Comparison of ENCODE assay signal across 20 mouse cellular contexts in genomic region chr16:87717046-87717660, GRCm38 (mm10). TPM values are rescaled to one million over a fixed set of nuclear protein-coding genes. Genes with fewer than 3 reads are reported as not detected.
DNase-seq lines count a peak whose midpoint lies in the region; ATAC-seq and TF ChIP-seq lines count a peak whose summit lies in the region.
"Had no signal": no experiment of that assay in that cellular context is flagged by ENCODE, and none has a peak within 500 bp of the region (broad histone marks: within the 10 kb centered on the region; RNA-seq: fewer than 3 reads in every experiment).

No protein-coding gene starts in this region.

- no peak for TF ChIP-seq POLR2A in MEL (IDR thresholded peaks at IDR 0.05; ENCODE audit: control insufficient read depth in 1 of 2, insufficient read depth in 1 of 2, low read depth in 1 of 2, low read length in 2 of 2, poor library complexity in 1 of 2)

- WGBS in heart, embryonic 12.5 days = 21% methylated on average over 5 of the region's 5 CpGs
- WGBS in heart, embryonic 11.5 days (ENCODE audit: insufficient replicate concordance) = 22% methylated on average over 5 of the region's 5 CpGs
- WGBS in heart, postnatal 0 days = 19% methylated on average over 5 of the region's 5 CpGs

- H3K4me1 ChIP-seq in heart, embryonic 12.5 days (replicated peaks) = peaks cover 58% of the 10 kb centered on the region
- H3K4me1 ChIP-seq in heart, embryonic 11.5 days (ENCODE audit: control insufficient read depth, insufficient read depth, low read length) = peaks cover 47% of the 10 kb centered on the region
- H3K4me1 ChIP-seq in heart, postnatal 0 days (ENCODE audit: control insufficient read depth, insufficient read depth) = peaks cover 38% of the 10 kb centered on the region
- peaks cover 28 to 37% of the 10 kb centered on the region in 2 experiments for H3K4me1 ChIP-seq in MEL (ENCODE audit: control insufficient read depth in 1 of 2, insufficient read depth in 2 of 2, low read length in 2 of 2)

- no peaks in the 10 kb centered on the region for H3K27me3 ChIP-seq in heart, embryonic 12.5 days (replicated peaks)
- no peaks in the 10 kb centered on the region for H3K27me3 ChIP-seq in heart, embryonic 11.5 days (ENCODE audit: control insufficient read depth, insufficient read depth, low read length)
- no peaks in the 10 kb centered on the region for H3K27me3 ChIP-seq in heart, postnatal 0 days (ENCODE audit: control insufficient read depth, insufficient read depth, low read length)
- no peaks in the 10 kb centered on the region for H3K27me3 ChIP-seq in MEL (ENCODE audit: control insufficient read depth in 1 of 2, insufficient read depth in 2 of 2, low read length in 2 of 2)
- H3K27me3 ChIP-seq: CH12.LX; embryonic facial prominence, embryonic 13.5 days; forebrain, embryonic 13.5 days; hindbrain, embryonic 12.5 days had no signal

- no peak for ATAC-seq in heart, embryonic 12.5 days (ENCODE audit: insufficient number of reproducible peaks, low FRiP score)
- ATAC-seq in heart, embryonic 11.5 days (replicated peaks; ENCODE audit: insufficient number of reproducible peaks, low FRiP score, low TSS enrichment) = no peak
- ATAC-seq in heart, postnatal 0 days (ENCODE audit: insufficient read depth, low read depth) = peak; percentile 25; the same call in 1 of the 2 replicates
- ATAC-seq in granulocyte monocyte progenitor cell, adult 5-6 weeks (replicated peaks; ENCODE audit: poor library complexity, severe bottlenecking) = peak; percentile 17; the same call in 1 of the 2 replicates
- ATAC-seq: forebrain, embryonic 13.5 days; forebrain, postnatal 0 days; inflammation-experienced regulatory T-cells, adult 6 months; intestine, postnatal 0 days had no signal

- H3K36me3 ChIP-seq in heart, embryonic 12.5 days = peaks cover 25% of the 10 kb centered on the region
- no peaks in the 10 kb centered on the region for H3K36me3 ChIP-seq in heart, embryonic 11.5 days (ENCODE audit: control insufficient read depth, insufficient read depth, low read length)
- H3K36me3 ChIP-seq in heart, postnatal 0 days (replicated peaks; ENCODE audit: control insufficient read depth, insufficient read depth, low read length) = peaks cover 40% of the 10 kb centered on the region
- peaks cover 16 to 36% of the 10 kb centered on the region in 2 experiments for H3K36me3 ChIP-seq in MEL (ENCODE audit: control insufficient read depth in 1 of 2, insufficient read depth in 2 of 2, low read length in 2 of 2)

- H3K79me2 ChIP-seq in MEL (ENCODE audit: control insufficient read depth, insufficient read depth, low read length, poor library complexity) = peaks cover 53% of the 10 kb centered on the region

- no peak for TF ChIP-seq CTCF in heart, postnatal 0 days (IDR thresholded peaks at IDR 0.05; ENCODE audit: low read depth)
- TF ChIP-seq CTCF in MEL (IDR thresholded peaks at IDR 0.05 in 2 of 3, conservative IDR thresholded peaks at IDR 0.05 in 1 of 3; ENCODE audit: control insufficient read depth in 1 of 3, insufficient read depth in 1 of 3, low read depth in 2 of 3, low read length in 3 of 3, poor library complexity in 1 of 3, severe bottlenecking in 1 of 3) = no peak

- 0 out of 2 replicates have a peak overlapping the region, but pooled peaks have one; percentile 2 for H3K27ac ChIP-seq in heart, embryonic 12.5 days (ENCODE audit: poor library complexity, severe bottlenecking)
- no peak overlapping the region for H3K27ac ChIP-seq in heart, embryonic 11.5 days (ENCODE audit: low read depth, low read length)
- H3K27ac ChIP-seq in heart, postnatal 0 days (ENCODE audit: low read depth) = no peak overlapping the region
- peak overlapping the region; percentile 86 for H3K27ac ChIP-seq in MEL (ENCODE audit: control insufficient read depth, low read depth, low read length)
- H3K27ac ChIP-seq: embryonic facial prominence, embryonic 13.5 days; forebrain, embryonic 13.5 days; hindbrain, embryonic 12.5 days had no signal

- peak; percentile 19 for DNase-seq in heart, postnatal 0 days (ENCODE audit: low spot score)
- DNase-seq in heart, postnatal 36 days = no peak
- DNase-seq in MEL (ENCODE audit: low read depth, low spot score) = peak; percentile 60
- DNase-seq: adrenal gland, adult 2 months; adrenal gland, postnatal 25 days; cerebellum, adult 18-20 months; cerebellum, adult 9-11 months; cerebellum, postnatal 36 days; forebrain, postnatal 0 days; gastrocnemius, postnatal 14 days; heart, postnatal 4 days had no signal

- TF ChIP-seq EP300 in heart, postnatal 0 days (IDR thresholded peaks at IDR 0.05; ENCODE audit: low read depth) = no peak
- peak; percentile 51 to 82; a peak in 3 of 4 replicates for TF ChIP-seq EP300 in MEL (IDR thresholded peaks at IDR 0.05; ENCODE audit: low read depth in 1 of 2, low read length in 2 of 2)

- intact Hi-C loops in heart, postnatal 36 days (cut with DNase I) = no loop called here

- H3K4me2 ChIP-seq in heart, embryonic 12.5 days = no peak overlapping the region
- H3K4me2 ChIP-seq in heart, embryonic 11.5 days = no peak overlapping the region
- no peak overlapping the region for H3K4me2 ChIP-seq in heart, postnatal 0 days (ENCODE audit: low read depth, low read length)
- H3K4me2 ChIP-seq: embryonic facial prominence, embryonic 13.5 days; forebrain, embryonic 13.5 days; hindbrain, embryonic 12.5 days had no signal

- TF ChIP-seq RAD21 in MEL (IDR thresholded peaks at IDR 0.05; ENCODE audit: low read depth, low read length) = no peak

- no peaks in the 10 kb centered on the region for H3K9me3 ChIP-seq in heart, embryonic 12.5 days (replicated peaks)
- no peaks in the 10 kb centered on the region for H3K9me3 ChIP-seq in heart, embryonic 11.5 days (replicated peaks; ENCODE audit: control insufficient read depth, low read length)
- H3K9me3 ChIP-seq in heart, postnatal 0 days (replicated peaks; ENCODE audit: control insufficient read depth, low read length) = no peaks in the 10 kb centered on the region
- no peaks in the 10 kb centered on the region for H3K9me3 ChIP-seq in MEL (replicated peaks; ENCODE audit: insufficient read depth, low read length)
- H3K9me3 ChIP-seq: embryonic facial prominence, embryonic 13.5 days; forebrain, embryonic 13.5 days; hindbrain, embryonic 12.5 days had no signal

- H3K9ac ChIP-seq in heart, embryonic 12.5 days = no peak overlapping the region
- H3K9ac ChIP-seq in heart, embryonic 11.5 days (ENCODE audit: low read depth, low read length) = no peak overlapping the region
- no peak overlapping the region for H3K9ac ChIP-seq in heart, postnatal 0 days (replicated peaks; ENCODE audit: low read depth, low read length)
- 0 out of 2 replicates have a peak overlapping the region, but pooled peaks have one; percentile 34 for H3K9ac ChIP-seq in MEL (ENCODE audit: control insufficient read depth, low read depth, low read length, poor library complexity, severe bottlenecking)
- H3K9ac ChIP-seq: embryonic facial prominence, embryonic 13.5 days; forebrain, embryonic 13.5 days; forebrain, postnatal 0 days; hindbrain, embryonic 12.5 days had no signal

- H3K4me3 ChIP-seq in heart, embryonic 12.5 days = no peak overlapping the region
- no peak overlapping the region for H3K4me3 ChIP-seq in heart, embryonic 11.5 days (ENCODE audit: low read depth, low read length)
- no peak overlapping the region for H3K4me3 ChIP-seq in heart, postnatal 0 days (ENCODE audit: low read depth, low read length)
- peak overlapping the region; percentile 20 to 29; a peak in 3 of 4 replicates for H3K4me3 ChIP-seq in MEL (ENCODE audit: control insufficient read depth in 1 of 2, insufficient read depth in 1 of 2, low read depth in 2 of 2, low read length in 2 of 2)
- H3K4me3 ChIP-seq: embryonic facial prominence, embryonic 13.5 days; forebrain, embryonic 13.5 days; hindbrain, embryonic 12.5 days had no signal

TF ChIP-seq in MEL, 35 proteins besides CTCF, POLR2A, EP300 and RAD21 (continues in another document):
- peak; percentile 83 for TF ChIP-seq GATA1 (IDR thresholded peaks at IDR 0.05; ENCODE audit: low read depth, low read length)
- TF ChIP-seq CHD1 (IDR thresholded peaks at IDR 0.05; ENCODE audit: low read depth, low read length) = no peak
- TF ChIP-seq MXI1 (IDR thresholded peaks at IDR 0.05; ENCODE audit: low read depth, low read length) = peak; percentile 59; the same call in 1 of the 2 replicates
- TF ChIP-seq CHD2 (IDR thresholded peaks at IDR 0.05; ENCODE audit: low read length) = no peak
- TF ChIP-seq TAL1 (IDR thresholded peaks at IDR 0.05; ENCODE audit: low read length) = no peak
- TF ChIP-seq ETS1 (IDR thresholded peaks at IDR 0.05; ENCODE audit: low read depth, low read length) = peak; percentile 78
- no peak for TF ChIP-seq MAFK (IDR thresholded peaks at IDR 0.05; ENCODE audit: borderline replicate concordance, low read depth, low read length)
- TF ChIP-seq TCF12 (IDR thresholded peaks at IDR 0.05; ENCODE audit: low read depth, low read length) = peak; percentile 20; the same call in 1 of the 2 replicates
- no peak for TF ChIP-seq MEF2A (IDR thresholded peaks at IDR 0.05; ENCODE audit: extremely low read depth, insufficient replicate concordance, low read depth, low read length, poor library complexity, severe bottlenecking)
- TF ChIP-seq USF1 (IDR thresholded peaks at IDR 0.05; ENCODE audit: low read depth, low read length) = no peak
- peak; percentile 30; the same call in 1 of the 2 replicates for TF ChIP-seq HCFC1 (IDR thresholded peaks at IDR 0.05; ENCODE audit: low read depth, low read length)
- TF ChIP-seq ZNF384 (IDR thresholded peaks at IDR 0.05; ENCODE audit: low read depth, low read length) = peak; percentile 75
- no peak for TF ChIP-seq ZMIZ1 (IDR thresholded peaks at IDR 0.05; ENCODE audit: low read depth, low read length)
- TF ChIP-seq E2F4 (IDR thresholded peaks at IDR 0.05; ENCODE audit: borderline replicate concordance, low read depth, low read length) = no peak
- TF ChIP-seq ELF1 (IDR thresholded peaks at IDR 0.05; ENCODE audit: low read depth, low read length) = no peak
- no peak for TF ChIP-seq USF2 (IDR thresholded peaks at IDR 0.05; ENCODE audit: borderline replicate concordance in 1 of 2, insufficient read depth in 1 of 2, low read depth in 1 of 2, low read length in 2 of 2)

RNA-seq across cellular contexts. Expression of gene Bach1, which starts 18.4 kb away (rescaled TPM):
- 9.6 and 11.6 TPM in 2 replicates for polyA plus RNA-seq in heart, embryonic 12.5 days (2016; fragmentation: Nextera tagmentation; extraction: Ambion mirVana)
- 11.2 and 13.1 TPM in 2 replicates for polyA plus RNA-seq in heart, embryonic 11.5 days (2014; fragmentation: Nextera tagmentation; extraction: Ambion mirVana)
- total RNA-seq in heart, postnatal 0 days (2014; rRNA removed; ENCODE audit: low replicate concordance) = 19.2 and 27.0 TPM in 2 replicates
- polyA plus RNA-seq in heart, postnatal 0 days (2015; fragmentation: Nextera tagmentation; extraction: Ambion mirVana) = 5.1 and 5.4 TPM in 2 replicates
- total RNA-seq in heart, postnatal 36 days (2021) = 10 to 100 TPM; 31.3 to 33.1 TPM
- 21.1 and 23.1 TPM in 2 replicates for total RNA-seq in MEL (2012; rRNA removed)
- 10 to 100 TPM in 1 of 2 experiments, not detected in 1; 20.5 TPM for polyA plus RNA-seq in MEL (2012; ENCODE audit: insufficient read depth in 1 of 2, insufficient read length in 2 of 2, low read depth in 1 of 2, low replicate concordance in 2 of 2, missing spikeins in 1 of 2)
- total RNA-seq in granulocyte monocyte progenitor cell, adult 5-6 weeks (2014; fragmentation: Nextera tagmentation) = 15.2 and 20.2 TPM in 2 replicates
- 29.6 and 29.8 TPM in 2 replicates for total RNA-seq in granulocyte monocyte progenitor cell, adult 5-6 weeks (2017)

Comparison
In these comparisons a context has a peak if more than half of its experiments do, and no peak if none do; other contexts are left out.
1. ATAC-seq: peak in heart, postnatal 0 days (single experiment) and granulocyte monocyte progenitor cell, adult 5-6 weeks (single experiment); none in heart, embryonic 12.5 days (single experiment) and heart, embryonic 11.5 days (single experiment).
2. H3K27ac ChIP-seq: peak in heart, embryonic 12.5 days (single experiment) and MEL (single experiment); none in heart, embryonic 11.5 days (single experiment) and heart, postnatal 0 days (single experiment).
3. DNase-seq: peak in heart, postnatal 0 days (single experiment) and MEL (single experiment); none in heart, postnatal 36 days (0 of 2).
4. H3K4me3 ChIP-seq: peak in MEL (2 of 2); none in heart, embryonic 12.5 days (single experiment), heart, embryonic 11.5 days (single experiment) and heart, postnatal 0 days (single experiment).